Mouse (Mus musculus) testis, adult 2 months (tissue): ENCODE data around the gene Smg7.

ENCODE experiments used
- CTCF ChIP-seq: fragments of 200-500 bp; IDR thresholded peaks from 2 replicates; pipeline ENCODE4 v1.5.1; 2012; ENCODE audit warnings: low read depth, mild to moderate bottlenecking, inconsistent platforms, low read length, moderate library complexity; ENCODE audit not compliant: control insufficient read depth, insufficient read depth, insufficient replicate concordance
- POLR2A ChIP-seq: fragments of 200-500 bp; IDR thresholded peaks from 2 replicates; pipeline ENCODE4 v1.6.1; 2012; ENCODE audit warnings: low read depth, mild to moderate bottlenecking, inconsistent platforms, low read length, moderate library complexity; ENCODE audit not compliant: control insufficient read depth

DNA sequence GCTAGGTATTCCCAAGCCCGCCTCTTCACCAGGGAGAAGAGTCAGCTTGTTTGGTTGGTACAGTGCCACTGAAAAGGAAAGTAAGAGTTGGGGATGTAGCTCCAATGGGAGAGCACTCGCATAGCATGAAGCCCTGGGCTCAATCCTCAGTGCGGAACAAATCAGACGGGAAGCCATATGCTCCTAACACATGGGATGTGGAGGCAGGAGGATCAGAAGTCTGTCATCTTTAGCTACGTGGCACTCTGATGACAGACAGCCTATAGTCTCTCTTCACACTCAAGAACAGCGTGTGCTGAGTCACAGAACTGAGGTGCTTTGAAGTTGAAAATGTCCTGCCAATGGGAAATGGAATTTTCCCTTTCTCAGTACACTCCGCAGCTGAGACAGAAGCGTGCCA lies 71.4 kb downstream of the Smg7 start:
- TF ChIP-seq CTCF (no peak), POLR2A (no peak)
